10 mouse cellular contexts compared by ENCODE assay signal in genomic region chr11:75263274-75263963, GRCm38 (mm10).
DNase-seq lines count a peak whose midpoint lies in the region; ATAC-seq lines count a peak whose summit lies in the region.
"Had no signal": no experiment of that assay in that cellular context is flagged by ENCODE, and none has a peak within 500 bp of the region (broad histone marks: within the 10 kb centered on the region; RNA-seq: fewer than 3 reads in every experiment).

No protein-coding gene starts in this region.

- no peaks in the 10 kb centered on the region for H3K27me3 ChIP-seq in heart, embryonic 15.5 days
- no peaks in the 10 kb centered on the region for H3K27me3 ChIP-seq in embryonic facial prominence, embryonic 11.5 days (ENCODE audit: control insufficient read depth, insufficient read depth, low read length)
- no peaks in the 10 kb centered on the region for H3K27me3 ChIP-seq in hindbrain, embryonic 14.5 days (ENCODE audit: control insufficient read depth, insufficient read depth, low read length)
- H3K27me3 ChIP-seq in midbrain, embryonic 12.5 days, result no peaks in the 10 kb centered on the region
- H3K27me3 ChIP-seq in liver, embryonic 12.5 days (replicated peaks), result peaks cover 26% of the 10 kb centered on the region; the same call in 1 of the 2 replicates
- H3K27me3 ChIP-seq: embryonic facial prominence, embryonic 15.5 days had no signal

- WGBS in heart, embryonic 15.5 days, result 71% methylated on average over 15 of the region's 15 CpGs
- 51% methylated on average over 15 of the region's 15 CpGs for WGBS in embryonic facial prominence, embryonic 11.5 days
- 50% methylated on average over 15 of the region's 15 CpGs for WGBS in hindbrain, embryonic 14.5 days
- WGBS in midbrain, embryonic 12.5 days, result 60% methylated on average over 15 of the region's 15 CpGs
- WGBS in liver, embryonic 12.5 days (ENCODE audit: insufficient replicate concordance), result 73% methylated on average over 15 of the region's 15 CpGs

- peak overlapping the region; percentile 51 for H3K27ac ChIP-seq in heart, embryonic 15.5 days
- H3K27ac ChIP-seq in embryonic facial prominence, embryonic 11.5 days (replicated peaks; ENCODE audit: low read depth, low read length), result no peak overlapping the region
- peak overlapping the region; percentile 21 for H3K27ac ChIP-seq in hindbrain, embryonic 14.5 days
- H3K27ac ChIP-seq in midbrain, embryonic 12.5 days (replicated peaks), result peak overlapping the region; percentile 67
- H3K27ac ChIP-seq in liver, embryonic 12.5 days, result no peak overlapping the region
- H3K27ac ChIP-seq: embryonic facial prominence, embryonic 15.5 days had no signal

- H3K4me3 ChIP-seq in heart, embryonic 15.5 days, result no peak overlapping the region
- no peak overlapping the region for H3K4me3 ChIP-seq in embryonic facial prominence, embryonic 11.5 days (ENCODE audit: low read depth, low read length)
- H3K4me3 ChIP-seq in hindbrain, embryonic 14.5 days (replicated peaks; ENCODE audit: low read length), result no peak overlapping the region
- no peak overlapping the region for H3K4me3 ChIP-seq in midbrain, embryonic 12.5 days
- H3K4me3 ChIP-seq in liver, embryonic 12.5 days, result no peak overlapping the region
- H3K4me3 ChIP-seq: embryonic facial prominence, embryonic 15.5 days had no signal

- no peak for ATAC-seq in heart, embryonic 15.5 days (replicated peaks; ENCODE audit: insufficient number of reproducible peaks, insufficient read depth, low FRiP score, low read depth)
- ATAC-seq in embryonic facial prominence, embryonic 11.5 days (replicated peaks; ENCODE audit: insufficient number of reproducible peaks, low FRiP score, low TSS enrichment, low read depth), result no peak; the same call in 1 of the 2 replicates
- no peak for ATAC-seq in hindbrain, embryonic 14.5 days (ENCODE audit: low FRiP score)
- 0 out of 2 replicates have a peak, but pooled peaks have one; percentile 16 for ATAC-seq in midbrain, embryonic 12.5 days (ENCODE audit: low FRiP score, low read depth)
- no peak for ATAC-seq in liver, embryonic 12.5 days

- DNase-seq in heart, adult 9 months (ENCODE audit: low spot score in 2 of 2), result no peak
- DNase-seq in embryonic facial prominence, embryonic 11.5 days (ENCODE audit: low spot score), result peak; percentile 27
- DNase-seq in hindbrain, embryonic 14.5 days (ENCODE audit: low spot score), result no peak
- DNase-seq in embryo, embryonic 10.5 days (ENCODE audit: low spot score), result no peak
- no peak for DNase-seq in adrenal gland, postnatal 36 days
- DNase-seq: thymus, postnatal 4 days had no signal

- H3K9ac ChIP-seq in heart, embryonic 15.5 days, result no peak overlapping the region
- H3K9ac ChIP-seq in embryonic facial prominence, embryonic 11.5 days (replicated peaks; ENCODE audit: low read length), result no peak overlapping the region
- H3K9ac ChIP-seq in hindbrain, embryonic 14.5 days, result peak overlapping the region; percentile 10; the same call in 1 of the 2 replicates
- no peak overlapping the region for H3K9ac ChIP-seq in midbrain, embryonic 12.5 days (replicated peaks)
- no peak overlapping the region for H3K9ac ChIP-seq in liver, embryonic 12.5 days
- H3K9ac ChIP-seq: embryonic facial prominence, embryonic 15.5 days had no signal

- H3K4me1 ChIP-seq in heart, embryonic 15.5 days (replicated peaks), result peaks cover 58% of the 10 kb centered on the region
- no peaks in the 10 kb centered on the region; the same call in none of the 2 replicates for H3K4me1 ChIP-seq in embryonic facial prominence, embryonic 11.5 days (ENCODE audit: control insufficient read depth, insufficient read depth, low read length)
- H3K4me1 ChIP-seq in hindbrain, embryonic 14.5 days (replicated peaks; ENCODE audit: control insufficient read depth, insufficient read depth, low read length), result peaks cover 38% of the 10 kb centered on the region
- peaks cover 42% of the 10 kb centered on the region for H3K4me1 ChIP-seq in midbrain, embryonic 12.5 days
- H3K4me1 ChIP-seq in liver, embryonic 12.5 days, result peaks cover 33% of the 10 kb centered on the region

- 0 out of 2 replicates have a peak, but pooled peaks cover 4% of the 10 kb centered on the region for H3K36me3 ChIP-seq in heart, embryonic 15.5 days
- H3K36me3 ChIP-seq in embryonic facial prominence, embryonic 11.5 days (replicated peaks; ENCODE audit: control insufficient read depth, insufficient read depth, low read depth, low read length), result no peaks in the 10 kb centered on the region
- no peaks in the 10 kb centered on the region; the same call in 1 of the 2 replicates for H3K36me3 ChIP-seq in hindbrain, embryonic 14.5 days (replicated peaks; ENCODE audit: control insufficient read depth, insufficient read depth)
- H3K36me3 ChIP-seq in midbrain, embryonic 12.5 days, result no peaks in the 10 kb centered on the region
- H3K36me3 ChIP-seq in liver, embryonic 12.5 days, result no peaks in the 10 kb centered on the region
- H3K36me3 ChIP-seq: embryonic facial prominence, embryonic 15.5 days had no signal

- no peak overlapping the region for H3K4me2 ChIP-seq in heart, embryonic 15.5 days
- H3K4me2 ChIP-seq in embryonic facial prominence, embryonic 11.5 days (ENCODE audit: low read depth, low read length), result no peak overlapping the region
- no peak overlapping the region for H3K4me2 ChIP-seq in hindbrain, embryonic 14.5 days (replicated peaks)
- H3K4me2 ChIP-seq in midbrain, embryonic 12.5 days (replicated peaks), result no peak overlapping the region
- no peak overlapping the region for H3K4me2 ChIP-seq in liver, embryonic 12.5 days
- H3K4me2 ChIP-seq: embryonic facial prominence, embryonic 15.5 days had no signal

- H3K9me3 ChIP-seq in heart, embryonic 15.5 days (replicated peaks), result no peaks in the 10 kb centered on the region
- H3K9me3 ChIP-seq in embryonic facial prominence, embryonic 11.5 days (replicated peaks; ENCODE audit: control insufficient read depth, low read length), result no peaks in the 10 kb centered on the region
- no peaks in the 10 kb centered on the region for H3K9me3 ChIP-seq in hindbrain, embryonic 14.5 days (ENCODE audit: control insufficient read depth, low read length)
- H3K9me3 ChIP-seq in midbrain, embryonic 12.5 days, result no peaks in the 10 kb centered on the region
- H3K9me3 ChIP-seq in liver, embryonic 12.5 days (replicated peaks), result no peaks in the 10 kb centered on the region
- H3K9me3 ChIP-seq: embryonic facial prominence, embryonic 15.5 days had no signal

Comparison
In these comparisons a context has a peak if more than half of its experiments do, and no peak if none do; other contexts are left out.
1. H3K27ac ChIP-seq: peak in heart, embryonic 15.5 days (single experiment), hindbrain, embryonic 14.5 days (single experiment) and midbrain, embryonic 12.5 days (single experiment); none in embryonic facial prominence, embryonic 11.5 days (single experiment) and liver, embryonic 12.5 days (single experiment).